Mouse (Mus musculus): Measurements from ENCODE around the gene Tapbp. TPM values are rescaled to one million over a fixed set of nuclear protein-coding genes. Genes with fewer than 3 reads are reported as not detected.
A peak's percentile ranks its signal among the peaks of the same experiment; 100 is the strongest.

Tapbp gene
- polyA plus RNA-seq, 1 experiment from 2014 or later, result 155 TPM

DNA sequence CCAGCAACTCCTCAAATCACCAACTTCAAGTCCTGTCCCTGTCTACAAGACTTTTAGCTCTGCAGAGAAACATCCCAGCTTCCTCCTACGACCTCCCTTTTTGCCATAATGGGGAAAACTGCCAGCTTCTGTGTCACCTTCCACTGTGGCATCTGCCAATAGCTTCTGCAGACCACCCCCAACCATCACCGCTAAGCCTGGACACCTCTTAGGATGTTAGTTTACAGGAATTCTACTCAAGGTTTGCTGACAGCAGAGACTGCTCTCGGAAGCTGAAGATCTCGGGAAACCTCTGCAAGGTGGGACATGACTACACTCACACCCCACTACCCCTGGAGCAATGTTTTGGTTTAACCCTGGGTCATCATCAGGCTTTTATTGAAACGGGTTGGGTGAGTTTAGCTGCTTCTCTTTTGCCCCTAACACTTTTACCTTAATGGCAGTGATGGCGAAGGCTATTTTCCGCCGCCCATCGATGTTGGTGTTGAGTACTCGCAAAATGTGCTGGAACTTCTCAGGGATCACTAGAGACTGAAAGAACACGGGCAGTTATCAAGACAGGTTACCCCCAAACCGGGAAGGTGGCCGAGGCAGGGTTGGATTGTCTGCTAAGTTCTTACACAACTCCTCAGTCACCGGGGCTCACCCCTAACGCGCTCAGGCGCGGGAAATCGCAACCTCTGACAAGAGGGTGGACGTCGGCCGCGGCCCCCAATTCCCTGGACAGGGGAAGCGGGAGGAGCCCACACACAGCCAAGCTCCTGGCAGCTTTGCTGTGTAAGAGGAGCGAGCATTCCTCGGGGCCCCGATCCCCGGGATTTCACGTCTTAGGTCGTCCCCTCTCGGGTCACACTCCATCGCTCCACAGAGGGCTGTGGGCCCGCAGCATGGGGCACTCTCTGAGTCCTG is 39.2 kb downstream of the Tapbp start:
- in situ Hi-C loops (cut with MboI; ENCODE audit: low pct_unique_long_range_greater_than_20kb), result no loop called here
- CTCF ChIA-PET, result interaction anchor here (1.2 to 1.3 kb wide), 2 partner anchors 15 to 30 kb away, joined by 3 to 5 read pairs; partner anchors contain the start of genes Pfdn6 and Wdr46
- H3K27me3 ChIP-seq, result no peaks in the 10 kb centered on the region
- DNase-seq (ENCODE audit: low read depth, low spot score) (no peak), ATAC-seq (peak; percentile 19)
- no peak for TF ChIP-seq CTCF (IDR thresholded peaks at IDR 0.05)
- POLR2A ChIA-PET, result interaction anchor here (1.0 to 3.2 kb wide), 6 partner anchors 10 to 46 kb away, joined by 3 to 9 read pairs (median 4); partner anchors contain the start of genes Daxx, Rgl2 and Wdr46

DNA sequence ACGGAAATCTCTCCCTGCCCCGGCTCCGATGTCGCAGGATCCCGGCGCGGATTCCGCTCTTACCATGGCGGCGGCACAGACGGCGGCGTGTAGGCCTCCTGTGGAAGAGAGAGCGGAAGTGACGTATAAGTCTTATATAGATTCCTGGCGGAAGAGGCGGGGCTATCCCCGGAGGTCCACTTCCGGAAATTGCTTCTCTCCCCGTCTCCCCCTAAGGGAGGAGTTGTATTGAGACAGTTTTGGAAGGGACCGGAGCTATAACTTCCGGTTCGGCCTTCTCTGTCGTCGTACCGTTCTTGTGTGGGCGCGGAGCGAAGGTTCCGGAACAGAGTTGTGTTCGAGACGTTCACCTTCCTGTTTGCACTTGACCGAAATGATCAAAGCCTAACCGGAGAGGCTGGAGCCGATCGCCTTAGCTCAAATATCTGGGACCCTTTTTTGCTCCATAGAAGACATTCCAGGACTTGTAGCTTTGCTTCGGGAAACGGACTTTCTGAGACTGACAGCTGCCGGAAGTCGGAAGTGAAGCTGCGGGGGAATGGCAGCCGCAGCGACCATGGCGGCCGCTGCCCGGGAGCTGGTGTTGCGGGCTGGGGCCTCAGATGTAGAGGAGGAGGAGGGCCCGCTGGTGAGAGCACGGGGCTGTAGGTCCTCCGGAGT is 40.0 kb downstream of the Tapbp start, which contains the start of the genes Vps52 and Rps18:
TSS of gene Vps52 (plus strand) at position 258 of the 660 bp plus-strand sequence.
TSS of gene Rps18 (minus strand) at position 447 of the 660 bp plus-strand sequence.
- peak; percentile 56 for ATAC-seq
- POLR2A ChIA-PET, result interaction anchor here (1.0 to 3.2 kb wide), 6 partner anchors 10 to 53 kb away, joined by 3 to 9 read pairs (median 4); partner anchors contain the start of genes Daxx and Wdr46
- CTCF ChIA-PET, result interaction anchor here (1.2 to 1.3 kb wide), 2 partner anchors 15 to 29 kb away, joined by 3 to 5 read pairs; partner anchors contain the start of genes Pfdn6 and Wdr46
- in situ Hi-C loops (cut with MboI; ENCODE audit: low pct_unique_long_range_greater_than_20kb), result no loop called here
- no peaks in the 10 kb centered on the region for H3K27me3 ChIP-seq
- no peak for TF ChIP-seq CTCF (IDR thresholded peaks at IDR 0.05)
- peak; percentile 91 for DNase-seq (ENCODE audit: low read depth, low spot score)

DNA sequence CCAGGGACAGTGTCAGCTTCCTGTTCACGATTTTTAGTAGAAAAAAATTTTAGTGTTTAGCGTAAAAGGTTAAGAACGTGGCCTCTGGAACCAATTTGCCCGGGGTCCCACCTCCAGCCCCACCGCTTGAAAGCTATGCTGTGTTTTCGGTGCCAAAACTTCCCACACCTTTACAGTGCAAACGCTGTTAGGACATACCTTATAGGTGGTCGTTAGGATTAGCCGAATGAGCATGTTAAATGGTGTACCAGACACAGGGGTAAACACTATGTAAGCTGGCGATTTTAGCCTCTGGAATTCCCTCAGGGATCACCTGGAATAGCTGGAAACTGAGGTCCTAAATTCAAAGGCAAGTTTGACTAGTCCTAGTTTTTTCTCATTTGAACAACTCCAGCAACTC is 40.6 kb downstream of the Tapbp start:
- in situ Hi-C loops (cut with MboI; ENCODE audit: low pct_unique_long_range_greater_than_20kb), result no loop called here
- ChIA-PET CTCF (interaction anchor here (1.2 to 1.3 kb wide), 3 partner anchors 12 to 28 kb away, joined by 3 to 5 read pairs (median 4); partner anchors contain the start of genes Pfdn6 and Wdr46), POLR2A (interaction anchor here (1.0 to 3.2 kb wide), 6 partner anchors 11 to 53 kb away, joined by 3 to 9 read pairs (median 4); partner anchors contain the start of genes Daxx and Wdr46)
- no peak for TF ChIP-seq CTCF (IDR thresholded peaks at IDR 0.05)
- no peak for DNase-seq (ENCODE audit: low read depth, low spot score)
- H3K27me3 ChIP-seq, result no peaks in the 10 kb centered on the region
- ATAC-seq, result no peak

DNA sequence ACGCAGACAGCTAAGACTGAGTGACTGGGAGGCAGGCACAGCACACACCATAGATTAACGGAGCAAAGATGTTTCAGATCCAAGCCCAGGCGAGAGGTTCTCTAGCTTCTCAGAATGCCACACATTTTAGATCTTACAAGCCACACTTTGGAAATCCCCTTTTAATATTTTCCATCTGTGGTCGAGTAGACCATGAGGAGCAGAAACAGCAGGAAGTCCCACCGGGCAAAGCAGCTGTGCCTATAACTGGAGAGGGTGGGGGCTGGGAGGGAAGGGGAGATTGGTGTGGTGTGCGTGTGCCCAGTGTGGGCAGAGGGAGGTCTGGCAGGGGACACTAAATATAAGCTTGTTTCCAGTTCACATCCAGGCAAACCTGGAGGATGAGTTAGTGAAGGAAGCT is 41.8 kb downstream of the Tapbp start:
- POLR2A ChIA-PET, result no interaction called here
- in situ Hi-C loops (cut with MboI; ENCODE audit: low pct_unique_long_range_greater_than_20kb), result no loop called here
- DNase-seq (ENCODE audit: low read depth, low spot score) (no peak), ATAC-seq (no peak)
- no peaks in the 10 kb centered on the region for H3K27me3 ChIP-seq
- TF ChIP-seq CTCF (IDR thresholded peaks at IDR 0.05), result no peak
- CTCF ChIA-PET, result interaction anchor here (1.0 to 1.3 kb wide), 3 partner anchors 9 to 11 kb away, joined by 3 to 4 read pairs (median 4); no protein-coding TSS in a partner anchor

DNA sequence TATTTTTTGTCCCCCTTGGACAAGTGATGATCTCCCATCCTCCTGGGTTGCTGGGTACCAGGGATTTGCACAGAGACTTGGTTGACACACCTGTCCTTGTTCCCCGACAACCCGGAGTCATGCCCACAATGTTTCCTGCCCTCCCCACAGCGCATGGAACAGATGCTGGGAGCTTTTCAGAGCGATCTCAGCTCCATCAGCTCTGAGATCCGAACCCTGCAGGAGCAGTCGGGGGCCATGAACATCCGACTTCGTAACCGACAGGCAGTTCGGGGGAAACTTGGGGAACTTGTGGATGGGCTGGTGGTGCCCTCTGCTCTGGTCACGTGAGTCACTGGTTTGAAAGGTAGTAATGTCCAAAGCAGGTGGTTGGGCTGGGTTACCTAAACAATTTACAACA is 42.8 kb downstream of the Tapbp start:
- ATAC-seq (no peak), DNase-seq (ENCODE audit: low read depth, low spot score) (no peak)
- in situ Hi-C loops (cut with MboI; ENCODE audit: low pct_unique_long_range_greater_than_20kb), result no loop called here
- H3K27me3 ChIP-seq, result no peaks in the 10 kb centered on the region
- CTCF ChIA-PET, result interaction anchor here (1.0 to 1.3 kb wide), 3 partner anchors 8 to 24 kb away, joined by 3 to 4 read pairs (median 3); no protein-coding TSS in a partner anchor
- POLR2A ChIA-PET, result no interaction called here
- TF ChIP-seq CTCF (IDR thresholded peaks at IDR 0.05), result no peak

DNA sequence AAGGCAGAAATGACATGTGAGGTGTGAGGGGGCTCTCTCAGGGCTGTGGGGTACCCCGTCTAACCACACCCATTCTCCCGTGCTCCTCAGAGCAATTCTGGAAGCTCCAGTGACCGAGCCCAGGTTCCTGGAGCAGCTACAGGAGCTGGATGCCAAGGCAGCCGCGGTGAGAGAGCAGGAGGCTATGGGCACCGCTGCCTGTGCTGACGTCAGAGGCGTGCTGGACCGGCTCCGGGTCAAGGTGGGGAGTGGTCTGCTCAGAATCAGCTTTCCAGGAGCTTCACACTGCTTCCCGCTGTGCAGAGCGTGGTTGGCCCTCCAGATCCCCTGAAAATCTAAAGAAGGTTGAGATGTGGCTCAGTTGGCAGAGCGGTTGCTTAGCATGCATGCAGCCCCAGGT is 43.4 kb downstream of the Tapbp start:
- in situ Hi-C loops (cut with MboI; ENCODE audit: low pct_unique_long_range_greater_than_20kb), result no loop called here
- TF ChIP-seq CTCF (IDR thresholded peaks at IDR 0.05), result no peak
- DNase-seq (ENCODE audit: low read depth, low spot score) (no peak), ATAC-seq (no peak)
- no peaks in the 10 kb centered on the region for H3K27me3 ChIP-seq
- ChIA-PET CTCF (interaction anchor here (1.1 kb wide), 1 partner anchor 23 kb away, joined by 3 read pairs; no protein-coding TSS in a partner anchor), POLR2A (no interaction called here)

DNA sequence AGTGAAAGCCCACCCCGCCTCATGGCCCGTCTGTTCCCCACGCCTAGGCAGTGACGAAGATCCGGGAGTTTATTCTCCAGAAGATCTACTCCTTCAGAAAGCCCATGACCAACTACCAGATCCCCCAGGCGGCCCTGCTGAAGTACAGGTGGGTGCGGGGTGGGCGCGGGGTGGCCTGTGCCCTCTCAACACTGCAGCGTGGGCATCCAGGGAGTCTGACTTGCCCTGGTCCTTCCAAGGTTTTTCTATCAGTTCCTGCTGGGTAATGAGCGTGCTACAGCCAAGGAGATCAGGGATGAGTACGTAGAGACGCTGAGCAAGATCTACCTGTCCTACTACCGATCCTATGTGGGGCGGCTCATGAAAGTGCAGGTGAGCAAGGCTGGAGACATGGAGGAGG is 44.2 kb downstream of the Tapbp start:
- H3K27me3 ChIP-seq, result no peaks in the 10 kb centered on the region
- POLR2A ChIA-PET, result no interaction called here
- ATAC-seq (no peak), DNase-seq (ENCODE audit: low read depth, low spot score) (no peak)
- CTCF ChIA-PET, result no interaction called here
- no peak for TF ChIP-seq CTCF (IDR thresholded peaks at IDR 0.05)
- in situ Hi-C loops (cut with MboI; ENCODE audit: low pct_unique_long_range_greater_than_20kb), result loop anchor here (10.0 kb wide), 1 partner anchor 1345 kb away; no protein-coding TSS in a partner anchor

DNA sequence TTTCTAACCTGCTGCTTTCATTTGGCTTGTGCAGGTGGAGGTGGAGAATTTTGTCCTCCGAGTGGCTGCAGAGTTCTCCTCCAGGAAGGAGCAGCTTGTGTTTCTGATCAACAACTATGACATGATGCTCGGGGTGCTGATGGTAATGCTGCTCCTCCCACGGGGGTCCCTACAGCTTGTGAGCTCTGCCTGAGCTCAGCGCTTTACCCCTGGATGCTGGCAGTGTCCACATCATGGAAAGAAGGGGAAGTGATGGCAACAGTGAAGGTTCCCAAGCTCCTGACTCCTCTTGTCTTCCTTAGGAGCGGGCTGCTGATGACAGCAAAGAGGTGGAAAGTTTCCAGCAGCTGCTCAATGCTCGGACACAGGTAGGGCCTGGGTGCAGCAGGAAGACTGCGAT is 47.2 kb downstream of the Tapbp start:
- ChIA-PET CTCF (interaction anchor here (0.8 kb wide), 1 partner anchor 41 kb away, joined by 3 read pairs; no protein-coding TSS in a partner anchor), POLR2A (no interaction called here)
- in situ Hi-C loops (cut with MboI; ENCODE audit: low pct_unique_long_range_greater_than_20kb), result loop anchor here (10.0 kb wide), 1 partner anchor 1342 kb away; no protein-coding TSS in a partner anchor
- ATAC-seq (no peak), DNase-seq (ENCODE audit: low read depth, low spot score) (no peak)
- TF ChIP-seq CTCF (IDR thresholded peaks at IDR 0.05), result no peak
- no peaks in the 10 kb centered on the region for H3K27me3 ChIP-seq

DNA sequence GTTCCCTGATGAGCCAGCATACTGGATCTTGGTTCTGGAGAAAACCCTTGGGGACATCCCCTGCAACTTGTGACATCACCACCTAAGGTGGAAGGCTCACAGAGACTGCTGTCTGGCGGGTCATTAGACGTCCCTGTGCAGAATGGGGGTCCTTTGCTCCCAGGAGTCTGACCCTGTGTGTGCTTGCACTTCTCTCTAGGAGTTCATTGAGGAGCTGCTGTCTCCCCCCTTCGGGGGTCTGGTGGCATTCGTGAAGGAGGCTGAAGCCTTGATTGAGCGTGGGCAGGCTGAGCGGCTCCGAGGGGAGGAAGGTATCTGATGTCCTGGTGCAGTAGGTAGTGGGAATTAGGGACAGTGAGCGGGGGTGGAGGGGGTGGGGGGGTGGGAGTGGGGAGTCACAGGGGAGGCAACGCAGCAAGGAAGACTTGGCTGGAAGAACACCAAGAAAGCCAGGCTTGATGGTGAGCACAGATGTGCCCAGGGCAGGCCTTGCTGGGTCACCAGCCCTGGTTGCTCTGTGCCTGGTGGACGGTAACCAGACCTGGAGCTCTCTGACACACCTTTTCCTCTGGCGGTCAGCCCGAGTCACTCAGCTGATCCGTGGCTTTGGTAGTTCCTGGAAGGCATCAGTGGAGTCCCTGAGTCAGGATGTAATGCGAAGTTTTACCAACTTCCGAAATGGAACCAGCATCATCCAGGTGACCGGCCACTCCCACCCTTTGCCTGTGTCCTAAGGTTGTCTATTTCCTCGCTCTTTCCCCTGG is 49.6 kb downstream of the Tapbp start:
- ChIA-PET POLR2A (no interaction called here), CTCF (interaction anchor here (1.0 to 1.1 kb wide), 2 partner anchors 17 to 27 kb away, joined by 3 to 4 read pairs; no protein-coding TSS in a partner anchor)
- in situ Hi-C loops (cut with MboI; ENCODE audit: low pct_unique_long_range_greater_than_20kb), result loop anchor here (5.0 to 10.0 kb wide), 2 partner anchors 37 to 1340 kb away; partner anchors contain the start of gene H2-K1
- no peaks in the 10 kb centered on the region for H3K27me3 ChIP-seq
- no peak for TF ChIP-seq CTCF (IDR thresholded peaks at IDR 0.05)
- DNase-seq (ENCODE audit: low read depth, low spot score) (no peak), ATAC-seq (no peak)
